Mouse (Mus musculus): Measurements from ENCODE around the gene Hykk. TPM values are rescaled to one million over a fixed set of nuclear protein-coding genes. Genes with fewer than 3 reads are reported as not detected.

Hykk gene
- total and polyA plus RNA-seq, 3 experiments, result not detected

DNA sequence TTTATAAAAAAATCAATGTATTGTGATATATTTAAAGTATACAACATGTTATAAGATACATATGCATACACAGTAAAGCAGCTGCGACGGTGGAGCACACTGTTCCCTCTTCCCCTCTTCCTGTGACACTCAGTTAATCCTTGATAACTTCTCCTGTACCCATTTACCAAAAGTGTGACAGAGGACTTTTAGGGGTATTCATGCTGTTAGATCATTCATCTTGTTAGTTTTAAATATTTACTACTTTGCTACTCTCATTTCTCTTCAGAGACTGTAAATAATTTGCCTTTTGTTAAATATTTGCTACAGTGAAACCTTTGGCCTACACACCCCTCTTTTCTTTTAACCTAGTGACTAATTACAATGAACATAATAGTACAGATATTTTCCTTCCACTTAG lies 15.3 kb downstream of the Hykk start:
- Histone ChIP-seq H3K9ac (ENCODE audit: control insufficient read depth, low read depth, low read length, poor library complexity, severe bottlenecking) (no peak overlapping the region), H3K27me3 (ENCODE audit: control insufficient read depth in 1 of 2, insufficient read depth in 2 of 2, low read length in 2 of 2) (peaks cover 0 to 8% of the 10 kb centered on the region in 2 experiments), H3K36me3 (ENCODE audit: control insufficient read depth in 1 of 2, insufficient read depth in 2 of 2, low read length in 2 of 2) (no peaks in the 10 kb centered on the region), H3K9me3 (replicated peaks; ENCODE audit: insufficient read depth, low read length) (no peaks in the 10 kb centered on the region), H3K79me2 (ENCODE audit: control insufficient read depth, insufficient read depth, low read length, poor library complexity) (no peaks in the 10 kb centered on the region), H3K27ac (ENCODE audit: control insufficient read depth, low read depth, low read length) (no peak overlapping the region), H3K4me1 (ENCODE audit: control insufficient read depth in 1 of 2, insufficient read depth in 2 of 2, low read length in 2 of 2) (no peaks in the 10 kb centered on the region), H3K4me3 (ENCODE audit: control insufficient read depth in 1 of 2, insufficient read depth in 1 of 2, low read depth in 2 of 2, low read length in 2 of 2) (no peak overlapping the region)
- DNase-seq (ENCODE audit: low read depth, low spot score), result no peak
- TF ChIP-seq MAFK (IDR thresholded peaks at IDR 0.05; ENCODE audit: borderline replicate concordance, low read depth, low read length) (no peak), HCFC1 (IDR thresholded peaks at IDR 0.05; ENCODE audit: low read depth, low read length) (no peak), ZC3H11A (IDR thresholded peaks at IDR 0.05; ENCODE audit: low read depth, low read length) (no peak), USF2 (IDR thresholded peaks at IDR 0.05; ENCODE audit: borderline replicate concordance in 1 of 2, insufficient read depth in 1 of 2, low read depth in 1 of 2, low read length in 2 of 2) (no peak), SMC3 (IDR thresholded peaks at IDR 0.05; ENCODE audit: low read depth, low read length) (no peak), MXI1 (IDR thresholded peaks at IDR 0.05; ENCODE audit: low read depth, low read length) (no peak), EP300 (IDR thresholded peaks at IDR 0.05; ENCODE audit: low read depth in 1 of 2, low read length in 2 of 2) (no peak), MAZ (IDR thresholded peaks at IDR 0.05; ENCODE audit: low read depth, low read length) (no peak)

DNA sequence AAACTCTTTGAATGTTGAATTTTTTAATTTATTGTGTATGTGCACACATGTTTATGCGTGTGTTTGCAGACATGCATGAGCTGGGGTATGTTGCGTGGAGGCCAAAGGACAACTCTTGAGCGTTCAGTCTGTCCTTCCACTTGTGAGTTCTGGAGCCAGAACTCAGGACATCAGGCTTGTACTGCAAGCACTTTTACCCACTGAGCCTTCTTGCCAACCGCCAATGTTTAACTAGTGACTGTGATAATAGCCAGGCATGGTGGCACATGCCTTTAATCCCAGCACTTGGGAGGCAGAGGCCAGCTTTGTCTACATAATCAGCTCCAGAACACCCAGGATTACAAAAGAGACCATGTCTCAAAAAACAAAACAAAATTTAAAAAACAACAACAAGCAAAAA lies 25.0 kb downstream of the Hykk start:
- no peaks in the 10 kb centered on the region for H3K9me3 ChIP-seq (replicated peaks; ENCODE audit: insufficient read depth, low read length)
- peaks cover 2 to 4% of the 10 kb centered on the region in 2 experiments; a peak in 3 of 4 replicates for H3K27me3 ChIP-seq (ENCODE audit: control insufficient read depth in 1 of 2, insufficient read depth in 2 of 2, low read length in 2 of 2)
- no peak overlapping the region for H3K9ac ChIP-seq (ENCODE audit: control insufficient read depth, low read depth, low read length, poor library complexity, severe bottlenecking)
- H3K27ac ChIP-seq (ENCODE audit: control insufficient read depth, low read depth, low read length), result no peak overlapping the region
- DNase-seq (ENCODE audit: low read depth, low spot score), result no peak
- no peak overlapping the region for H3K4me3 ChIP-seq (ENCODE audit: control insufficient read depth in 1 of 2, insufficient read depth in 1 of 2, low read depth in 2 of 2, low read length in 2 of 2)
- no peaks in the 10 kb centered on the region for H3K4me1 ChIP-seq (ENCODE audit: control insufficient read depth in 1 of 2, insufficient read depth in 2 of 2, low read length in 2 of 2)
- no peaks in the 10 kb centered on the region for H3K36me3 ChIP-seq (ENCODE audit: control insufficient read depth in 1 of 2, insufficient read depth in 2 of 2, low read length in 2 of 2)
- TF ChIP-seq EP300 (IDR thresholded peaks at IDR 0.05; ENCODE audit: low read depth in 1 of 2, low read length in 2 of 2), result no peak
- no peak for TF ChIP-seq POLR2AphosphoS5 (IDR thresholded peaks at IDR 0.05; ENCODE audit: borderline replicate concordance, low read depth, low read length)
- TF ChIP-seq MEF2A (IDR thresholded peaks at IDR 0.05; ENCODE audit: extremely low read depth, insufficient replicate concordance, low read depth, low read length, poor library complexity, severe bottlenecking), result no peak
- no peak for TF ChIP-seq ZKSCAN1 (IDR thresholded peaks at IDR 0.05; ENCODE audit: low read depth, low read length)
- no peak for TF ChIP-seq TBP (IDR thresholded peaks at IDR 0.05; ENCODE audit: low read depth, low read length)
- TF ChIP-seq ZNF384 (IDR thresholded peaks at IDR 0.05; ENCODE audit: low read depth, low read length), result no peak
- no peak for TF ChIP-seq CTCF (IDR thresholded peaks at IDR 0.05 in 2 of 3, conservative IDR thresholded peaks at IDR 0.05 in 1 of 3; ENCODE audit: control insufficient read depth in 1 of 3, insufficient read depth in 1 of 3, low read depth in 2 of 3, low read length in 3 of 3, poor library complexity in 1 of 3, severe bottlenecking in 1 of 3)
- no peak for TF ChIP-seq SIN3A (IDR thresholded peaks at IDR 0.05; ENCODE audit: low read length)
- TF ChIP-seq BHLHE40 (IDR thresholded peaks at IDR 0.05; ENCODE audit: borderline replicate concordance, low read depth, low read length), result no peak
- TF ChIP-seq MAFK (IDR thresholded peaks at IDR 0.05; ENCODE audit: borderline replicate concordance, low read depth, low read length), result no peak
- no peak for TF ChIP-seq ZC3H11A (IDR thresholded peaks at IDR 0.05; ENCODE audit: low read depth, low read length)
- no peaks in the 10 kb centered on the region for H3K79me2 ChIP-seq (ENCODE audit: control insufficient read depth, insufficient read depth, low read length, poor library complexity)
